ENCODE assay signal across 7 mouse cellular contexts in the genomic region with DNA sequence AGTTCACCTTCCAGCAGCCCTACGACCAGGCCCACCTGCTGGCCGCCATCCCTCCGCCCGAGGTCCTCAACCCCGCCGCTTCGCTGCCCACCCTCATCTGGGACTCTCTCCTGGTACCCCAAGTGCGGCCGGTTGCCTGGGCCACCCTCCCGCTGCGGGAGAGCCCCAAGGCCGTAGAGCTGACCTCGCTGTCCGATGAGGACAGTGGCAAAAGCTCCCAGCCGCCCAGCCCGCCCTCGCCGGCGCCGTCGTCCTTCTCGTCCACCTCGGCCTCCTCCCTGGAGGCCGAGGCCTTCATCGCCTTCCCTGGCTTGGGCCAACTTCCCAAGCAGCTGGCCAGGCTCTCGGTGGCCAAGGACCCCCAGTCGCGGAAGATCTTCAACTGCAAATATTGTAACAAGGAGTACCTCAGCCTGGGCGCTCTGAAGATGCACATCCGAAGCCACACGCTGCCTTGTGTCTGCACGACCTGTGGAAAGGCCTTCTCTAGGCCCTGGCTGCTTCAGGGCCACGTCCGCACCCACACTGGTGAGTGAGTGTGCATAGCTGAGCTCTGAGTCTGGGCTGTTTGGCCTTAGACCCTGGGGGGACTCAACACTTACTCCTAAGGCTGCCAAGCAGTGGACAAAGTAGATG. TPM values are rescaled to one million over a fixed set of nuclear protein-coding genes. Genes with fewer than 3 reads are reported as not detected.
DNase-seq lines count a peak whose midpoint lies in the region; ATAC-seq lines count a peak whose summit lies in the region.

No protein-coding gene starts in this region.

- intact Hi-C loops in left cerebral cortex, postnatal 25 days (cut with DNase I): no loop called here

- peak overlapping the region; percentile 92 for H3K4me2 ChIP-seq in embryonic facial prominence, embryonic 11.5 days (ENCODE audit: low read depth, low read length)
- peak overlapping the region; percentile 90 for H3K4me2 ChIP-seq in hindbrain, embryonic 13.5 days
- peak overlapping the region; percentile 89 for H3K4me2 ChIP-seq in midbrain, embryonic 14.5 days (ENCODE audit: low read length)

- H3K9ac ChIP-seq in embryonic facial prominence, embryonic 11.5 days (replicated peaks; ENCODE audit: low read length): peak overlapping the region; percentile 84
- peak overlapping the region; percentile 67 for H3K9ac ChIP-seq in hindbrain, embryonic 13.5 days
- H3K9ac ChIP-seq in midbrain, embryonic 14.5 days (replicated peaks; ENCODE audit: low read length): peak overlapping the region; percentile 20; the same call in 1 of the 2 replicates

- DNase-seq in ovary, postnatal 36 days (ENCODE audit: low spot score): peak; percentile 59
- DNase-seq in ovary, postnatal 10 days (ENCODE audit: low spot score): no peak
- DNase-seq in embryonic facial prominence, embryonic 11.5 days (ENCODE audit: low spot score): peak; percentile 20
- no peak for DNase-seq in midbrain, embryonic 14.5 days
- no peak for DNase-seq in layer of hippocampus, adult 9-11 months
- DNase-seq in left cerebral cortex, postnatal 25 days (ENCODE audit: low spot score in 2 of 2): no peak

- WGBS in embryonic facial prominence, embryonic 11.5 days: 10% methylated on average over 34 of the region's 34 CpGs
- 31% methylated on average over 33 of the region's 34 CpGs for WGBS in hindbrain, embryonic 13.5 days
- WGBS in midbrain, embryonic 14.5 days: 29% methylated on average over 34 of the region's 34 CpGs

- peak overlapping the region; percentile 72 for H3K27ac ChIP-seq in embryonic facial prominence, embryonic 11.5 days (replicated peaks; ENCODE audit: low read depth, low read length)
- no peak overlapping the region for H3K27ac ChIP-seq in hindbrain, embryonic 13.5 days
- no peak overlapping the region for H3K27ac ChIP-seq in midbrain, embryonic 14.5 days (replicated peaks; ENCODE audit: low read depth, low read length)

- no peak for ATAC-seq in embryonic facial prominence, embryonic 11.5 days (replicated peaks; ENCODE audit: insufficient number of reproducible peaks, low FRiP score, low TSS enrichment, low read depth)
- no peak for ATAC-seq in hindbrain, embryonic 13.5 days (ENCODE audit: low FRiP score)
- no peak for ATAC-seq in midbrain, embryonic 14.5 days (ENCODE audit: low FRiP score, low TSS enrichment)

- H3K27me3 ChIP-seq in embryonic facial prominence, embryonic 11.5 days (ENCODE audit: control insufficient read depth, insufficient read depth, low read length): 0 out of 2 replicates have a peak, but pooled peaks cover 6% of the 10 kb centered on the region
- peaks cover 74% of the 10 kb centered on the region for H3K27me3 ChIP-seq in hindbrain, embryonic 13.5 days
- H3K27me3 ChIP-seq in midbrain, embryonic 14.5 days (ENCODE audit: control insufficient read depth, insufficient read depth, low read length): peaks cover 34% of the 10 kb centered on the region

- H3K4me1 ChIP-seq in embryonic facial prominence, embryonic 11.5 days (ENCODE audit: control insufficient read depth, insufficient read depth, low read length): peaks cover 26% of the 10 kb centered on the region
- peaks cover 54% of the 10 kb centered on the region for H3K4me1 ChIP-seq in hindbrain, embryonic 13.5 days (replicated peaks)
- H3K4me1 ChIP-seq in midbrain, embryonic 14.5 days (ENCODE audit: control insufficient read depth, insufficient read depth, low read length): peaks cover 19% of the 10 kb centered on the region

- H3K36me3 ChIP-seq in embryonic facial prominence, embryonic 11.5 days (replicated peaks; ENCODE audit: control insufficient read depth, insufficient read depth, low read depth, low read length): no peaks in the 10 kb centered on the region; the same call in 1 of the 2 replicates
- no peaks in the 10 kb centered on the region for H3K36me3 ChIP-seq in hindbrain, embryonic 13.5 days
- H3K36me3 ChIP-seq in midbrain, embryonic 14.5 days (ENCODE audit: control insufficient read depth, insufficient read depth, low read length): no peaks in the 10 kb centered on the region

- peak overlapping the region; percentile 81 for H3K4me3 ChIP-seq in embryonic facial prominence, embryonic 11.5 days (ENCODE audit: low read depth, low read length)
- peak overlapping the region; percentile 48 for H3K4me3 ChIP-seq in hindbrain, embryonic 13.5 days
- peak overlapping the region; percentile 44 for H3K4me3 ChIP-seq in midbrain, embryonic 14.5 days (replicated peaks; ENCODE audit: low read depth, low read length)

- no peaks in the 10 kb centered on the region for H3K9me3 ChIP-seq in embryonic facial prominence, embryonic 11.5 days (replicated peaks; ENCODE audit: control insufficient read depth, low read length)
- H3K9me3 ChIP-seq in hindbrain, embryonic 13.5 days: no peaks in the 10 kb centered on the region
- H3K9me3 ChIP-seq in midbrain, embryonic 14.5 days (ENCODE audit: control insufficient read depth, low read length): no peaks in the 10 kb centered on the region

RNA-seq across cellular contexts. Expression of gene Snai1, which starts 0.8 kb away (rescaled TPM):
- polyA plus RNA-seq in embryonic facial prominence, embryonic 11.5 days (2014; fragmentation: Nextera tagmentation; extraction: Ambion mirVana): 66.8 and 76.2 TPM in 2 replicates
- 7.5 and 7.9 TPM in 2 replicates for polyA plus RNA-seq in hindbrain, embryonic 13.5 days (2015; fragmentation: Nextera tagmentation; extraction: Ambion mirVana)
- polyA plus RNA-seq in midbrain, embryonic 14.5 days (2014; fragmentation: Nextera tagmentation; extraction: Ambion mirVana): 0.53 and 4.4 TPM in 2 replicates
- under 1 TPM; 0.57 to 0.94 TPM for total RNA-seq in left cerebral cortex, postnatal 25 days (2021)

RNA-seq across cellular contexts. Expression of gene Spata2, which starts 46.1 kb away (rescaled TPM):
- polyA plus RNA-seq in embryonic facial prominence, embryonic 11.5 days (2014; fragmentation: Nextera tagmentation; extraction: Ambion mirVana): 12.1 and 13.1 TPM in 2 replicates
- 24.6 and 26.0 TPM in 2 replicates for polyA plus RNA-seq in hindbrain, embryonic 13.5 days (2015; fragmentation: Nextera tagmentation; extraction: Ambion mirVana)
- 27.4 and 29.9 TPM in 2 replicates for polyA plus RNA-seq in midbrain, embryonic 14.5 days (2014; fragmentation: Nextera tagmentation; extraction: Ambion mirVana)
- total RNA-seq in left cerebral cortex, postnatal 25 days (2021): 10 to 100 TPM; 72.0 to 74.4 TPM

RNA-seq across cellular contexts. Expression of gene Rnf114, which starts 46.3 kb away (rescaled TPM):
- polyA plus RNA-seq in embryonic facial prominence, embryonic 11.5 days (2014; fragmentation: Nextera tagmentation; extraction: Ambion mirVana): 113 and 119 TPM in 2 replicates
- 139 TPM in 2 replicates for polyA plus RNA-seq in hindbrain, embryonic 13.5 days (2015; fragmentation: Nextera tagmentation; extraction: Ambion mirVana)
- 127 and 146 TPM in 2 replicates for polyA plus RNA-seq in midbrain, embryonic 14.5 days (2014; fragmentation: Nextera tagmentation; extraction: Ambion mirVana)
- total RNA-seq in left cerebral cortex, postnatal 25 days (2021): 10 to 100 TPM; 59.7 to 61.3 TPM

Comparison
In these comparisons a context has a peak if more than half of its experiments do, and no peak if none do; other contexts are left out.
1. DNase-seq: peak in ovary, postnatal 36 days (single experiment) and embryonic facial prominence, embryonic 11.5 days (single experiment); none in ovary, postnatal 10 days (single experiment), midbrain, embryonic 14.5 days (single experiment), layer of hippocampus, adult 9-11 months (single experiment) and left cerebral cortex, postnatal 25 days (0 of 2).
2. H3K9ac ChIP-seq: peak in every context shown above with its lines; median percentile 84 in embryonic facial prominence, embryonic 11.5 days; 67 in hindbrain, embryonic 13.5 days; 20 in midbrain, embryonic 14.5 days.
3. Peak in every context shown above with its lines, with median percentiles within 50 percentile points of each other: H3K4me2 ChIP-seq and H3K4me3 ChIP-seq.